Mouse (Mus musculus) kidney, postnatal 0 days (tissue): ENCODE results near the gene Dtwd1. TPM values are rescaled to one million over a fixed set of nuclear protein-coding genes. Genes with fewer than 3 reads are reported as not detected.
A peak's percentile ranks its signal among the peaks of the same experiment; 100 is the strongest.

ENCODE experiments used
- ATAC-seq: fragments of 200-750 bp; cut with Nextera tagmentation; replicated peaks from 2 replicates; pipeline ENCODE4 v1.8.0; 2017; ENCODE audit warnings: low read depth, moderate number of reproducible peaks, moderate TSS enrichment, moderate library complexity; ENCODE audit not compliant: low FRiP score
- DNase-seq: peaks from one replicate; pipeline ENCODE4 v3.0.0-alpha.2; 2016; ENCODE audit warnings: low spot score
- H3K27ac ChIP-seq: fragments of 300-500 bp; sonication (generic); 2 replicates; pipeline ENCODE4 v1.5.1; 2014; ENCODE audit warnings: mild to moderate bottlenecking
- H3K27me3 ChIP-seq: fragments of 300-500 bp; sonication (generic); 2 replicates; pipeline ENCODE4 v1.6.1; 2014; ENCODE audit warnings: low read length, mixed read lengths; ENCODE audit not compliant: insufficient read depth
- H3K36me3 ChIP-seq: fragments of 300-500 bp; sonication (generic); 2 replicates; pipeline ENCODE4 v1.6.1; 2014; ENCODE audit warnings: low read length, mixed read lengths; ENCODE audit not compliant: insufficient read depth
- H3K4me1 ChIP-seq: fragments of 300-500 bp; sonication (generic); replicated peaks from 2 replicates; pipeline ENCODE4 v1.6.1; 2014; ENCODE audit warnings: antibody characterized with exemption, low read length, mixed read lengths; ENCODE audit not compliant: insufficient read depth
- H3K4me2 ChIP-seq: fragments of 300-500 bp; sonication (generic); 2 replicates; pipeline ENCODE4 v1.6.1; 2014; ENCODE audit warnings: mild to moderate bottlenecking, low read length, moderate library complexity, mixed read lengths
- H3K4me3 ChIP-seq: fragments of 300-500 bp; sonication (generic); replicated peaks from 2 replicates; pipeline ENCODE4 v1.5.1; 2014; ENCODE audit warnings: low read depth, low read length
- H3K9ac ChIP-seq: fragments of 300-500 bp; sonication (generic); 2 replicates; pipeline ENCODE4 v1.6.1; 2014; ENCODE audit warnings: low read depth, low read length
- H3K9me3 ChIP-seq: fragments of 300-500 bp; sonication (generic); replicated peaks from 2 replicates; pipeline ENCODE4 v1.6.1; 2016; ENCODE audit warnings: low read length, inconsistent platforms, mixed read lengths
- CTCF ChIP-seq: IDR thresholded peaks from 2 replicates; pipeline ENCODE4 v1.5.1; 2016; ENCODE audit warnings: antibody characterized with exemption, low read depth, mild to moderate bottlenecking, moderate library complexity
- WGBS: fragments of 180-500 bp; shearing (Covaris S2); extraction: QIAGEN DNeasy Blood & Tissue Kit; methylation state at CpG from one replicate; pipeline ENCODE4 v1.1.7; 2014; 5-methylcytosine and 5-hydroxymethylcytosine counted together
- polyA plus RNA-seq: library from polyadenylated mRNA; unstranded; fragments of >200 nt; fragmentation: Nextera tagmentation; extraction: Ambion mirVana; gene quantifications from 2 replicates; pipeline ENCODE4 v1.2.1, GENCODE M21; 2015

The Dtwd1 gene
- polyA plus RNA-seq: 24.3 and 25.0 TPM in 2 replicates

DNA sequence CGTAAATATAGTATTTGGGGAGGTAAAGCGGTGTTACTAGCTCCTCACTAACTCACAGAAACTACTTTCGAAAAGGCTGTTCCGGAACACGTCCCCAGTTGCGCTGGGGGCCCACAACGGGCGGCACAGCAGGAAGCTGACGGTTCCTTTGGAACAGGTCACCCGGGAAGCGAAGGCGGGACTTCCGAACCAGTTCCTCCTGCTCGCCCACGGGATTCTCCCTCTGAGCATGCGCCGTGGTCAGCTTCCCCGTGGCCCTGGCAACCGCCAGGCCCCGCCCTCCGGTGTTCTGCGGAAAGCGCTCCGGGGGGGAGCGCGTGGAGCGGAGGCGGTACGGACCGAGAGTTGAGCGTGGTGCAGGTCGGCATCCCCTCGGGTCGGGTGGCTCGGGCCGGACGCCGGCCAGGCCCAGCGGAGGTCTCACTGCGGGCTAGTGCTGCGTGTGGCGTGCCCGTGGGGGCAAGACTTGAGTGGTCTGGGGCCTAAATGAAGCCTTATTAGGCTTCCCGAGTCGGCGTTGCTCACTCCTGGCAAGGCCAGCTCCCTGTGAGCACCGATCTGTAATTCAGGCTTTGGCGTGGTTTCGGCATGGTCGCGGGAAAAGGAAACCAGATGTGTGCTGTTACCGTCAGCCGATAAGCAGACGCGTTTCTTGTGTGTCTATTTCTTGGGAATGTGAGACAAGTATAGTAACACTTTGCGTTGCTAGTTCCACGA, at the start of gene Dtwd1, which contains the start of gene Fam227b:
Gene Dtwd1 (plus strand): TSS at position 287 of the 717 bp plus-strand sequence.
Gene Fam227b (minus strand): TSS at position 150 of the 717 bp plus-strand sequence.
- ATAC-seq: peak; percentile 100
- Histone ChIP-seq H3K4me1 (no peaks in the 10 kb centered on the region), H3K9me3 (no peaks in the 10 kb centered on the region), H3K9ac (peak within 1 kb of the TSS; percentile 85), H3K4me2 (peak within 1 kb of the TSS; percentile 59), H3K4me3 (peak within 1 kb of the TSS; percentile 76), H3K36me3 (no peaks in the 10 kb centered on the region), H3K27me3 (no peaks in the 10 kb centered on the region), H3K27ac (peak within 1 kb of the TSS; percentile 91)
- DNase-seq: peak; percentile 99
- under 1% methylated on average over 57 of the region's 57 CpGs for WGBS
- TF ChIP-seq CTCF: no peak

GRCm38 (mm10) chr2:126147723-126148122, 4.2 kb upstream of the Dtwd1 start:
- H3K27ac ChIP-seq: no peak overlapping the region
- DNase-seq: no peak
- TF ChIP-seq CTCF: no peak

GRCm38 (mm10) chr2:126165277-126166018, 13.5 kb downstream of the Dtwd1 start:
- no peak for DNase-seq

More at GRCm38 (mm10) chr2:126147723-126148122, 4.2 kb upstream of the Dtwd1 start:
- no peaks in the 10 kb centered on the region for H3K27me3 ChIP-seq
- H3K4me3 ChIP-seq: no peak overlapping the region
- H3K4me2 ChIP-seq: no peak overlapping the region
- no peaks in the 10 kb centered on the region for H3K9me3 ChIP-seq
- H3K4me1 ChIP-seq: no peaks in the 10 kb centered on the region
- ATAC-seq: no peak
- no peaks in the 10 kb centered on the region for H3K36me3 ChIP-seq
- H3K9ac ChIP-seq: no peak overlapping the region

GRCm38 (mm10) chr2:126166335-126166734, 14.4 kb downstream of the Dtwd1 start:
- H3K9me3 ChIP-seq: no peaks in the 10 kb centered on the region
- peaks cover 8% of the 10 kb centered on the region; the same call in 1 of the 2 replicates for H3K36me3 ChIP-seq
- H3K27me3 ChIP-seq: no peaks in the 10 kb centered on the region
- H3K4me2 ChIP-seq: no peak overlapping the region
- TF ChIP-seq CTCF: no peak
- H3K9ac ChIP-seq: no peak overlapping the region
- H3K4me1 ChIP-seq: no peaks in the 10 kb centered on the region
- no peak for ATAC-seq
- no peak for DNase-seq
- H3K27ac ChIP-seq: no peak overlapping the region
- no peak overlapping the region for H3K4me3 ChIP-seq

More at GRCm38 (mm10) chr2:126165277-126166018, 13.5 kb downstream of the Dtwd1 start:
- H3K4me1 ChIP-seq: no peaks in the 10 kb centered on the region
- H3K9ac ChIP-seq: no peak overlapping the region
- no peak for TF ChIP-seq CTCF
- no peaks in the 10 kb centered on the region for H3K9me3 ChIP-seq
- H3K27me3 ChIP-seq: no peaks in the 10 kb centered on the region
- peaks cover 9% of the 10 kb centered on the region; the same call in 1 of the 2 replicates for H3K36me3 ChIP-seq
- no peak overlapping the region for H3K4me2 ChIP-seq
- 90% methylated on average over 5 of the region's 5 CpGs for WGBS
- no peak overlapping the region for H3K4me3 ChIP-seq
- ATAC-seq: no peak
- H3K27ac ChIP-seq: no peak overlapping the region

GRCm38 (mm10) chr2:126166848-126167617, 15.1 kb downstream of the Dtwd1 start:
- 79% methylated on average over 8 of the region's 8 CpGs for WGBS
- ATAC-seq: no peak
- H3K9me3 ChIP-seq: no peaks in the 10 kb centered on the region

GRCm38 (mm10) chr2:126171427-126171826, 19.5 kb downstream of the Dtwd1 start:
- Histone ChIP-seq H3K36me3 (no peaks in the 10 kb centered on the region), H3K4me2 (no peak overlapping the region), H3K9me3 (no peaks in the 10 kb centered on the region), H3K4me1 (no peaks in the 10 kb centered on the region), H3K27me3 (no peaks in the 10 kb centered on the region), H3K4me3 (no peak overlapping the region), H3K27ac (no peak overlapping the region), H3K9ac (no peak overlapping the region)
- 97% methylated on average over 1 of the region's 1 CpGs for WGBS
- DNase-seq (no peak), ATAC-seq (no peak)
- no peak for TF ChIP-seq CTCF

More at GRCm38 (mm10) chr2:126166848-126167617, 15.1 kb downstream of the Dtwd1 start:
- H3K27ac ChIP-seq: no peak overlapping the region
- H3K27me3 ChIP-seq: no peaks in the 10 kb centered on the region
- no peak for TF ChIP-seq CTCF
- H3K4me2 ChIP-seq: no peak overlapping the region
- no peaks in the 10 kb centered on the region for H3K4me1 ChIP-seq
- DNase-seq: no peak
- no peak overlapping the region for H3K9ac ChIP-seq
- no peak overlapping the region for H3K4me3 ChIP-seq
- H3K36me3 ChIP-seq: peaks cover 1% of the 10 kb centered on the region; the same call in 1 of the 2 replicates
